Mouse (Mus musculus): ENCODE results near the gene Rnf43. TPM values are rescaled to one million over a fixed set of nuclear protein-coding genes. Genes with fewer than 3 reads are reported as not detected.

Rnf43 gene
- 1.7 TPM for polyA plus RNA-seq (2015; fragmentation: Illumina TruSeq; extraction: RNeasy Lipid Tissue Mini Kit (QIAGEN cat#74804); ENCODE audit: low read depth, low replicate concordance)

DNA sequence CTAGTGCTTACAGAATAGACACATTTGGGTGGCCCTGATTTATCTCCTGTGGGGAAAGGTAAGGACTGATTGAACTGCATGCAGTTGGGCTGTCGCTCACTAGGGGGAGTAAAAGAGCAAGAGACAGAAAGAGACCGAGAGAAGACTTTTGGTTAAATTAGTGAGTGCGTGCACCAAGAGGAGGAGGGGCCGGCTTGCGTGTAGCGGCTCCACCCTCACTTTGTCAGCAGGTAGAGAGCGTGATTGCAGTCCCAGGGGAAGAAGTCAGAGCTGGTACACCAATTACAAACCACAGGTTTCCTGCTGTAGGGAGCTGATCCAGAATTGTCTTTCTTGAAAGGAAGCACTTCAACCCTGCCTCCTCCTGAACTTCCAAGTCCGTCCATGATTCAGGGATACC is at the start of gene Rnf43:
TSS of gene Rnf43 (plus strand) at position 316 of the 400 bp plus-strand sequence.

DNA sequence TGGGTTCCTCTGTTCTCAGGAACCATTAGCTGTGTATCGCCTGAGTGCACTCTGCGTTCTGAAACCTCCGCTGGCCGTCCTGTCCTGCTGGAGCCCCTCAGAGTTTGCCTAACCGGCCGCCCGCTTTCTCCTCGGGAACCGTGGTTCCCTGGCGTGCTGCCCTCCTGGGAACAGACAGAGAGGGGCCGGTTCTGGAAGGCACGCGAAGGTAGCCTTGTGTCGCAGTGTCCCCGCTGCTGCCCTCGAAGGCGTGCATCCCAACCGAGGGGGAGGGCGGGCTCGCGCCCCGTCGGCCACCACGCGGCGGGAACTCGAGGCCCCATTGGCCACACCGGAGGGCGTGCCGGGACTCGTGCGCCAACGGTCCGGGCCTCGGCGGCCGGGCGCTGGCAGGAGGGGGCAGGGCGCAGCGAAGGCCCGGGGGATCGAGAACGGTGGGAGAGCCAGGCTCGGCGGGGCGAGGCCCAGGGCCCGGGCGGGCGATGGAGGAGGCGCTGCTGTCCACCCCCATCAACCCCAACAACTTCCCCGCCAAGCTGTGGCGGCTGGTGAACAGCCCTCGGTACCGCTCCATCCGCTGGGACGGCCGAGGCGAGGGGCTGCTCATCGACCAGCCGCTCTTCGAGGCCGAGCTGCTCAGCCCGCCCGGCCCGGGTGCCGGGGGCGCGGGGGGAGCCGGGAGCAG is 45.6 kb upstream of the Rnf43 start, which contains the start of gene Hsf5:
TSS of gene Hsf5 (plus strand) at position 375 of the 685 bp plus-strand sequence.

DNA sequence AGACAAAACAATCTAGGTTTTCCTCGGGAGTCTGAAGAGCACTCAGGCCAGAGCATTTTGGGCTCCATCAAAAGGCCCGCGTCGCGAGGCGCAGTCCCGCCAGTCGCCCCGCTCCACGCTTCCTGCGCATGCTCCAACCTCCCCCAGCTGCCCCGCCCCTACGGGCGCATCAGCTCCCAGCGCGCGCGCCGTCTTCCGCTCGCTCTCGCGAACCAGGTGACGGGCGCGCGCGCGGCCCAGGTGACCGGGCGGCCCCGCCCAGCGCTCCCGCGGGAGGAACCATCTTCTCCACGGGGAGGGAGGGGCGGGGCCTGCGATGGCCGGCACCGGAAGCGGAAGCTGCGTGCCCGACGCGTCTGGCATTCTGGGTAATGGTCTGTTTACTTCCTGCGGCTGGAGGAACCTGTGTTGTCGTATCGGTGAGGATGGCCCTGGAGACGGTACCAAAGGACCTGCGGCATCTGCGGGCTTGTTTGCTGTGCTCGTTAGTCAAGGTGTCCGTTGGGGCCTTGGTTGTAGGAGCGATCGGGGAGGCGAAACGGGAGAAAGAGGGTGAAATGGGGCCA is 74.7 kb downstream of the Rnf43 start, which contains the start of gene Supt4a:
TSS of gene Supt4a (plus strand) at position 378 of the 566 bp plus-strand sequence.

DNA sequence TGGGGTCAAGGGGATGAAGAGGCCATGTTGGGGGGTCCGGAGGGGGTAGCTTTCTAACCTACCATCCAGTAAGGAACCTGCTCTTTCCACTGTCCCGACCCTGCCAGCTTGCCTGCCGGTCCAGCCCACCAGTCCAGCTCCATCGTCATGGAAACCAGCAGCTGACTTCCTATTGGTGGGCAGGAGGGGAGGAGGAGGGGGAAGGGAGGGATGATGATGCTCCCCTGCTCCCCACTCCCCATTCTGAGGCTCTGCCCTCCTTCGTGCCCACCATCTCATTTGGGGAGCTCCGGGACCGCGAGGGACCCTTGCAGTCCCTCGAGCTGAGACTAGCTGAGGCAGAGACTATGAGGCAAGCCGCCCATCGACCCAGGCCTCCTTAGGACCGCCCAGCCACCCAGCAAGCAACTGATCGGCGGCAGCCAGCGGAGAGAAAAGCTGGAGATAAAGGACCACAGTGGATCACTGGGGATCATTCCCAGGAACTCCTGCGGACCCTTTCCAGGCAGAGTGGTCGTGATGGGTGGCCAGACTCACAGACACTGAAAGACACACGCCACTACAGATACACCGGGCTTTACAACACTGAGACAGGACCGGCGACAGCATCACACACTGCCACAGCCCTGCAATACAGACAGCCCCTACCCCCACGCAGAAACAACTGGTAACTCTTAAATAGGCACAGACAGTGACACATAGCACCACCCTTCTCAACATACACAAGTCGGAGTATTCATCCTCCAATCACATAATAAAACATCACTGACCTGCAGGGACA is 98.0 kb downstream of the Rnf43 start, which contains the start of gene Tspoap1:
TSS of gene Tspoap1 (plus strand) at position 241 of the 781 bp plus-strand sequence.

Other genes starting within 250 kb of the Rnf43 start
- gene Gm11492, start 96.1 kb upstream of the Rnf43 start, polyA plus RNA-seq (2015; fragmentation: Illumina TruSeq; extraction: RNeasy Lipid Tissue Mini Kit (QIAGEN cat#74804); ENCODE audit: low read depth, low replicate concordance): not detected
- gene Sept4, start 93.8 kb upstream of the Rnf43 start, polyA plus RNA-seq (2015; fragmentation: Illumina TruSeq; extraction: RNeasy Lipid Tissue Mini Kit (QIAGEN cat#74804); ENCODE audit: low read depth, low replicate concordance): 375 TPM
- 40.4 TPM for gene Mtmr4, start 70.6 kb upstream of the Rnf43 start, polyA plus RNA-seq (2015; fragmentation: Illumina TruSeq; extraction: RNeasy Lipid Tissue Mini Kit (QIAGEN cat#74804); ENCODE audit: low read depth, low replicate concordance)
- 0.43 TPM for gene Hsf5, start 45.6 kb upstream of the Rnf43 start, polyA plus RNA-seq (2015; fragmentation: Illumina TruSeq; extraction: RNeasy Lipid Tissue Mini Kit (QIAGEN cat#74804); ENCODE audit: low read depth, low replicate concordance)
- 169 TPM for gene Supt4a, start 74.8 kb downstream of the Rnf43 start, polyA plus RNA-seq (2015; fragmentation: Illumina TruSeq; extraction: RNeasy Lipid Tissue Mini Kit (QIAGEN cat#74804); ENCODE audit: low read depth, low replicate concordance)
- 145 TPM for gene Tspoap1, start 97.8 kb downstream of the Rnf43 start, polyA plus RNA-seq (2015; fragmentation: Illumina TruSeq; extraction: RNeasy Lipid Tissue Mini Kit (QIAGEN cat#74804); ENCODE audit: low read depth, low replicate concordance)
- not detected for gene Mpo, start 130.9 kb downstream of the Rnf43 start, polyA plus RNA-seq (2015; fragmentation: Illumina TruSeq; extraction: RNeasy Lipid Tissue Mini Kit (QIAGEN cat#74804); ENCODE audit: low read depth, low replicate concordance)
- 3.9 TPM for gene Lpo, start 165.6 kb downstream of the Rnf43 start, polyA plus RNA-seq (2015; fragmentation: Illumina TruSeq; extraction: RNeasy Lipid Tissue Mini Kit (QIAGEN cat#74804); ENCODE audit: low read depth, low replicate concordance)
- gene Mks1, start 190.5 kb downstream of the Rnf43 start, polyA plus RNA-seq (2015; fragmentation: Illumina TruSeq; extraction: RNeasy Lipid Tissue Mini Kit (QIAGEN cat#74804); ENCODE audit: low read depth, low replicate concordance): 5.4 TPM
- 0.27 TPM for gene Epx, start 212.8 kb downstream of the Rnf43 start, polyA plus RNA-seq (2015; fragmentation: Illumina TruSeq; extraction: RNeasy Lipid Tissue Mini Kit (QIAGEN cat#74804); ENCODE audit: low read depth, low replicate concordance)
- gene Olfr462, start 229.5 kb downstream of the Rnf43 start, polyA plus RNA-seq (2015; fragmentation: Illumina TruSeq; extraction: RNeasy Lipid Tissue Mini Kit (QIAGEN cat#74804); ENCODE audit: low read depth, low replicate concordance): not detected
- not detected for gene Olfr463, start 234.7 kb downstream of the Rnf43 start, polyA plus RNA-seq (2015; fragmentation: Illumina TruSeq; extraction: RNeasy Lipid Tissue Mini Kit (QIAGEN cat#74804); ENCODE audit: low read depth, low replicate concordance)